Mouse (Mus musculus) kidney, adult 9 months (tissue): ENCODE data around the gene Atp13a2.

Experiments used
- DNase-seq: peaks from one replicate; pipeline ENCODE4 v3.0.0; 2022

Gene Atp13a2

DNA sequence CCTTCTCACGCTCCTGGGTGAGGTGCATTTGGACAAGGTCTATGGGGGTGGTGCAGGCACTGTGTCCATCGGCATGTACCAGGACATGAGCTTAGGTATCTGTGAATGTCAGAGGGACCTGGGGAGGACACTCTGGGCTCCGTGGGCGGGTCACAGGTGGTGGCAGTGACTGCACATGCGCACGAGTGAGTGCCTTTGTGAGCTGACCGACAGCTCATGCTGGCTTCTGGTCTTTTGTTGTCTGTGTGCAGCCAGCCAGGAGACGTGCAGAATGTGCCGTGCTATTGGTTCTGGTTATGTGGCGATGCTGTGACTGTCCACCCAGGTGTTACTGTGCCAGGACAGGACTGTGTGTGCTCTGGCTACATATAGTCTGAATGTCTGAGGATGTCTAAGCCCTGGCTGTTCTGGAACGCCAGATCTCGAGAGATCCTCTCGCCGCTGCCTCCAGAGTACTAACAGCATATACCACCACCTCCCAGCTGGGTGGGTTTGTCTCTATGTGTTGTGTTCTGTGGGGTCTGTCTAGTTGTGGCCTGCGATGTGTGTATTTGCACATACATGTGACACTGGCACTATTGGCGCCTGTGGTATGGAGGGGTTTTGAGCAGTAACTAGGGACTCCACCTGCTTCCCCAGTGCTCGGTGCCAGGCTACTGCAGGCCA lies 62.3 kb downstream of the Atp13a2 start:
- no peak for DNase-seq

DNA sequence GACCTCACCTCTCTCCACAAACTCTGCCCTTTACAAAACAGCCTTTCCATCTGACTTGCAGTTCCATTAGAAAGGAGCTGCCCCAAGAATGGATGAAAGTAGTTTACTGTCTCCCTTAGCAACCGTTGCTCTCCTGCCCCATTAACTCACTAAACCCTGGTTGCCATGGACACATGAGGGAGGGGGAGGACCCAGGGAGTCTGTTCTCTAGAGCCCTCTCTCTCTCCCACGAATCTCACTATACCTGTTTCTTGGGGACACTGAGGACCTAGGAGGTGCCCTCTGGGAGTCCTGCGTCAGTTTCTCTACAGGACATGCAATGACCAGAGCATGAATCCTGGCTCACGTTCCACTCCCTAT lies 62.8 kb downstream of the Atp13a2 start:
- peak; percentile 60 for DNase-seq

- DNase-seq, result peak; percentile 54
Measured at GRCm38 (mm10) chr4:141052442-141052841, 65.8 kb downstream of the Atp13a2 start.

GRCm38 (mm10) chr4:141053138-141053537 lies 66.5 kb downstream of the Atp13a2 start:
- DNase-seq, result peak; percentile 80

- DNase-seq, result peak; percentile 98
Measured at GRCm38 (mm10) chr4:141053568-141054161, 67.0 kb downstream of the Atp13a2 start.
